Mouse (Mus musculus) stomach, embryonic 15.5 days (tissue): ENCODE data around the gene Oca2. TPM values are rescaled to one million over a fixed set of nuclear protein-coding genes. Genes with fewer than 3 reads are reported as not detected.

Experiments used
- ATAC-seq: fragments of 200-750 bp; cut with Nextera tagmentation; 2 replicates; pipeline ENCODE4 v1.8.0; 2017; ENCODE audit warnings: low read depth, moderate number of reproducible peaks, moderate TSS enrichment; ENCODE audit not compliant: insufficient read depth, low FRiP score
- H3K27ac ChIP-seq: fragments of 300-500 bp; sonication (generic); 2 replicates; pipeline ENCODE4 v1.5.1; 2015; ENCODE audit warnings: mild to moderate bottlenecking, inconsistent platforms
- H3K27me3 ChIP-seq: fragments of 300-500 bp; sonication (generic); replicated peaks from 2 replicates; pipeline ENCODE4 v1.6.1; 2015; ENCODE audit warnings: inconsistent platforms
- H3K36me3 ChIP-seq: fragments of 300-500 bp; sonication (generic); 2 replicates; pipeline ENCODE4 v1.6.1; 2015; ENCODE audit warnings: inconsistent platforms
- H3K4me1 ChIP-seq: fragments of 300-500 bp; sonication (generic); 2 replicates; pipeline ENCODE4 v1.6.1; 2015; ENCODE audit warnings: inconsistent platforms
- H3K4me2 ChIP-seq: fragments of 300-500 bp; sonication (generic); 2 replicates; pipeline ENCODE4 v1.6.1; 2015; ENCODE audit warnings: mild to moderate bottlenecking, inconsistent platforms
- H3K4me3 ChIP-seq: fragments of 300-500 bp; sonication (generic); replicated peaks from 2 replicates; pipeline ENCODE4 v1.5.1; 2015; ENCODE audit warnings: inconsistent platforms
- H3K9ac ChIP-seq: fragments of 300-500 bp; sonication (generic); 2 replicates; pipeline ENCODE4 v1.6.1; 2015; ENCODE audit warnings: inconsistent platforms
- H3K9me3 ChIP-seq: fragments of 300-500 bp; sonication (generic); 2 replicates; pipeline ENCODE4 v1.6.1; 2016; ENCODE audit warnings: inconsistent platforms
- WGBS: fragments of 180-500 bp; shearing (Covaris S2); methylation state at CpG from one replicate; pipeline ENCODE4 v1.1.7; 2015; 5-methylcytosine and 5-hydroxymethylcytosine counted together
- polyA plus RNA-seq: library from polyadenylated mRNA; unstranded; fragments of >200 nt; fragmentation: Nextera tagmentation; extraction: Ambion mirVana; gene quantifications from 2 replicates; pipeline ENCODE4 v1.2.1, GENCODE M21; 2015

The Oca2 gene
- polyA plus RNA-seq, 1 experiment from 2014 or later = 0.09 TPM

- H3K4me1 ChIP-seq = no peaks in the 10 kb centered on the region
- 34% methylated on average over 4 of the region's 4 CpGs for WGBS
- H3K4me3 ChIP-seq = no peak overlapping the region
- no peak overlapping the region for H3K4me2 ChIP-seq
- no peak overlapping the region for H3K27ac ChIP-seq
- H3K9ac ChIP-seq = no peak overlapping the region
- no peaks in the 10 kb centered on the region for H3K9me3 ChIP-seq
- no peaks in the 10 kb centered on the region for H3K27me3 ChIP-seq
- no peaks in the 10 kb centered on the region for H3K36me3 ChIP-seq
- no peak for ATAC-seq
These were observed 309.7 kb downstream of the Oca2 start for GRCm38 (mm10) chr7:56549226-56549625.

DNA sequence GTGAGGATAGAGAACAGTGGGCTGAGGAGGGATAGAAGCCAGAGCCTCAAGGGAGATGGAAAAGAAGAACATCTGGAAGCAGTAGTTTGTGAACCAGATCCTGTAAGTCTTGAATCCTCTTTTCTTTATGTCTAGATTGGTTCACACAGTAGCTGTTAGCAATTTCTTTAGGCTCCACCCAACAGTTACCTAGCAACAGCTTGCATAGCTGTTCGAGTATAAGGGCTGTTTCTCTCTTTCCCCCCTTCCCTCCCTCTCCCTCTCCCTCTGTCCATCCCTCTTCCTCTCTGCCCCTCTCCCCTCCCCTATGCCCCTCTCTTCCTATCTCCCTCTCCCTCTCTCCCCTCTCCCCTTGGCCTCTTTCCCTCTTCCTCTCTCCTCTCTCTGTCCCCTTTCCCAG, 312.2 kb downstream of the Oca2 start:
- WGBS = 0% methylated on average over 1 of the region's 1 CpGs
- no peak for ATAC-seq
- Histone ChIP-seq H3K9me3 (no peaks in the 10 kb centered on the region), H3K27ac (no peak overlapping the region), H3K36me3 (no peaks in the 10 kb centered on the region), H3K4me3 (no peak overlapping the region), H3K4me1 (no peaks in the 10 kb centered on the region), H3K27me3 (no peaks in the 10 kb centered on the region), H3K4me2 (no peak overlapping the region), H3K9ac (no peak overlapping the region)

Other genes starting within 250 kb of the Oca2 start
- 7.6 and 8.8 TPM in 2 replicates for gene Nipa1, start 219.8 kb upstream of the Oca2 start, polyA plus RNA-seq
- 19.6 and 27.3 TPM in 2 replicates for gene Herc2, start 189.6 kb upstream of the Oca2 start, polyA plus RNA-seq